Mouse (Mus musculus) heart, embryonic 14.5 days (tissue): ENCODE data around the gene Plin4. TPM values are rescaled to one million over a fixed set of nuclear protein-coding genes. Genes with fewer than 3 reads are reported as not detected.
"Not testable (repeated sequence)": the region's sequence is repeated elsewhere in the genome, so short reads cannot be mapped to it uniquely, and the experiment has no call there.

Experiments
- ATAC-seq: fragments of 200-750 bp; cut with Nextera tagmentation; 2 replicates; pipeline ENCODE4 v1.8.0; 2017; ENCODE audit warnings: low read depth, moderate TSS enrichment; ENCODE audit not compliant: insufficient number of reproducible peaks, insufficient read depth, low FRiP score
- H3K27ac ChIP-seq, 2 experiments: fragments of 200-500 bp in 1 of 2; fragments of 300-500 bp in 1 of 2; sonication (generic) in 1 of 2; replicated peaks in 1 of 2; 2 replicates each; pipeline ENCODE4 v1.5.1; 2012 to 2014; ENCODE audit warnings: low read depth in 2 of 2, low read length in 2 of 2, control low read depth in 1 of 2, mild to moderate bottlenecking in 1 of 2, mixed read lengths in 1 of 2; ENCODE audit not compliant: control insufficient read depth in 1 of 2, insufficient read depth in 1 of 2
- H3K27me3 ChIP-seq: fragments of 300-500 bp; sonication (generic); 2 replicates; pipeline ENCODE4 v1.6.1; 2014; ENCODE audit warnings: mild to moderate bottlenecking, low read length, control low read depth; ENCODE audit not compliant: control insufficient read depth, insufficient read depth
- H3K36me3 ChIP-seq: fragments of 300-500 bp; sonication (generic); 2 replicates; pipeline ENCODE4 v1.6.1; 2014; ENCODE audit warnings: mild to moderate bottlenecking, control low read depth, low read length, mixed read lengths; ENCODE audit not compliant: control insufficient read depth, insufficient read depth
- H3K4me1 ChIP-seq, 2 experiments: fragments of 200-500 bp in 1 of 2; fragments of 300-500 bp in 1 of 2; sonication (generic) in 1 of 2; 2 replicates each; pipeline ENCODE4 v1.6.1; 2012 to 2014; ENCODE audit warnings: low read length in 2 of 2, control low read depth in 1 of 2, mixed read lengths in 1 of 2; ENCODE audit not compliant: control insufficient read depth in 2 of 2, insufficient read depth in 2 of 2
- H3K4me2 ChIP-seq: fragments of 300-500 bp; sonication (generic); 2 replicates; pipeline ENCODE4 v1.6.1; 2014; ENCODE audit warnings: mild to moderate bottlenecking, low read length
- H3K4me3 ChIP-seq, 2 experiments: fragments of 200-500 bp in 1 of 2; fragments of 300-500 bp in 1 of 2; sonication (generic) in 1 of 2; 2 replicates each; pipeline ENCODE4 v1.5.1; 2012 to 2014; ENCODE audit warnings: low read length in 2 of 2, mild to moderate bottlenecking in 2 of 2, control low read depth in 1 of 2, low read depth in 1 of 2, moderate library complexity in 1 of 2; ENCODE audit not compliant: control insufficient read depth in 1 of 2, insufficient read depth in 1 of 2
- H3K9ac ChIP-seq: fragments of 300-500 bp; sonication (generic); 2 replicates; pipeline ENCODE4 v1.6.1; 2014; ENCODE audit warnings: mild to moderate bottlenecking, low read length
- H3K9me3 ChIP-seq: fragments of 300-500 bp; sonication (generic); 2 replicates; pipeline ENCODE4 v1.6.1; 2016; ENCODE audit warnings: low read length, control low read depth; ENCODE audit not compliant: control insufficient read depth
- WGBS: fragments of 180-500 bp; shearing (Covaris S2); extraction: QIAGEN DNeasy Blood & Tissue Kit; methylation state at CpG from one replicate; pipeline ENCODE4 v1.1.7; 2014; 5-methylcytosine and 5-hydroxymethylcytosine counted together
- polyA plus RNA-seq: library from polyadenylated mRNA; unstranded; fragments of >200 nt; fragmentation: Nextera tagmentation; extraction: Ambion mirVana; gene quantifications from 2 replicates; pipeline ENCODE4 v1.2.1, GENCODE M21; 2014

The Plin4 gene
- polyA plus RNA-seq, 1 experiment from 2014 or later: 0.19 TPM

DNA sequence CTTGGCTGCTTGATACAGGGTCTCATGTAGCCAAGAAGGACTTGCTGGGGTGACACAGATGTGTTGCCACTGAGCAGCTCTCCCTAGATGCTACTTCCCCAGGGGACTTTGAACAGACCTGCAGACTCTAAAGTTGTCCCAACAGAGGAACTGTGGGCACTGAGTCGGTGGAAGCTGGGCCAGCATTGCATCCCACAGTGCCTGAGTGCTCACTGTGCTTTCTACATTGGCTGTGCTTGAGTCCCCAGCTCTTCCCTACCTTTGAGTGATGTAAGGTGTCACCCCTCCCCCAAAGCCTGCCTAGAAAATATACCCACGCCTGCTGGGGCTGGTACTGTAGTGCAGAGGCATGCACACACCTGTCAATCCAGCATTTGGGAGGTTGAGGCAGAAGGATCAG, 1.9 kb downstream of the Plin4 start:
- Histone ChIP-seq H3K9ac (no peak overlapping the region), H3K4me2 (no peak overlapping the region), H3K4me1 (peaks cover 2 to 14% of the 10 kb centered on the region in 2 experiments; a peak in 3 of 4 replicates), H3K9me3 (no peaks in the 10 kb centered on the region), H3K27ac (no peak overlapping the region), H3K36me3 (peaks cover 9% of the 10 kb centered on the region), H3K4me3 (no peak overlapping the region), H3K27me3 (no peaks in the 10 kb centered on the region)
- no peak for ATAC-seq
- 66% methylated on average over 2 of the region's 2 CpGs for WGBS

DNA sequence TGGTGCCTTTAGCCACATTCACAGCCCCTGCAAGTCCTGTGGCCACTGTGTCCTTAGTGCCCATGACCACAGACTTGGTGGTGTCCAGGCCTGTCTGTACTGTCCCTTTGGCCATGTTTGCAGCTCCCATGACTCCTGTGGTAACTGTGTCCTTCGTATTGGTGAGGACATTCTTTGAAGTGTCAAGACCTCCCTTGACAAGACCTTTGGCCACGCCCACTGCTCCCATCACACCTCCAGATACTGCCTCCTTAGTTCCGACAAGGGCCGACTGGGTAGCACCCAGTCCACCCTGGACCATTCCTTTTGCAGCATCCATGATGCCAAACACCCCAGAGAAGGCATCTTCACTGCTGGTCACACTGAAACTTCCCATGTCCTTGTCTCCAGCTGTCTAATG, 2.6 kb downstream of the Plin4 start:
- Histone ChIP-seq H3K9me3 (no peaks in the 10 kb centered on the region), H3K4me2 (no peak overlapping the region), H3K4me1 (peaks cover 2 to 14% of the 10 kb centered on the region in 2 experiments; a peak in 3 of 4 replicates), H3K9ac (no peak overlapping the region), H3K27me3 (no peaks in the 10 kb centered on the region), H3K36me3 (peaks cover 17% of the 10 kb centered on the region), H3K27ac (no peak overlapping the region), H3K4me3 (no peak overlapping the region)
- 76% methylated on average over 4 of the region's 4 CpGs for whole genome bisulfite sequencing
- ATAC-seq: no peak

DNA sequence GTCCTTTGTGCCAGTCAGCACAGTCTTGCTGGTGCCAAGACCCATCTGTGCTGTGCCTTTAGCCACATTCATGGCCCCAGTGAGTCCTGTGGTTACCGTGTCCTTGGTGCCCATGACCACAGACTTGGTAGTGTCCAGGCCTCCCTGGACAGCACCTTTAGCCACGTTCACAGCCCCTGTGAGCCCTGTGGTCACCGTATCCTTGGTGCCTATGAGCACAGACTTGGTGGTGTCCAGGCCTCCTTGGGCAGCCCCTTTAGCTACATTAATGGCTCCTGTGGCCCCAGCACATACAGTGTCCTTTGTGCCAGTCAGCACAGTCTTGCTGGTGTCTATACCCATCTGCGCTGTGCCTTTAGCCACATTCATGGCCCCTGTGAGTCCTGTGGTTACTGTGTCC, 3.2 kb downstream of the Plin4 start:
- not testable (repeated sequence) for ATAC-seq, H3K9me3 ChIP-seq, H3K27ac ChIP-seq, H3K9ac ChIP-seq, H3K27me3 ChIP-seq, H3K4me3 ChIP-seq, H3K4me2 ChIP-seq
- WGBS: 96% methylated on average over 4 of the region's 4 CpGs
- Histone ChIP-seq H3K4me1 (peaks cover 2 to 14% of the 10 kb centered on the region in 2 experiments; a peak in 3 of 4 replicates), H3K36me3 (peaks cover 22% of the 10 kb centered on the region)

DNA sequence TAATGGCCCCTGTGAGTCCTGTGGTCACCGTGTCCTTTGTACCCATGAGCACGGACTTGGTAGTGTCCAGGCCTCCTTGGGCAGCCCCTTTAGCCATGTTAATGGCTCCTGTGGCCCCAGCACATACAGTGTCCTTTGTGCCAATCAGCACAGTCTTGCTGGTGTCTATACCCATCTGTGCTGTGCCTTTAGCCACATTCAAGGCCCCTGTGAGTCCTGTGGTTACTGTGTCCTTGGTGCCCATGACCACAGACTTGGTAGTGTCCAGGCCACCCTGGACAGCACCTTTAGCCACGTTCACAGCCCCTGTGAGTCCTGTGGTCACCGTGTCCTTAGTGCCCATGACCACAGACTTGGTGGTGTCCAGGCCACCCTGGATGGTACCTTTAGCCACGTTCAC, 4.8 kb downstream of the Plin4 start:
- H3K9ac ChIP-seq, H3K4me3 ChIP-seq, ATAC-seq, H3K27ac ChIP-seq, H3K4me2 ChIP-seq, H3K9me3 ChIP-seq, H3K27me3 ChIP-seq: not testable (repeated sequence)
- peaks cover 39% of the 10 kb centered on the region for H3K36me3 ChIP-seq
- WGBS: 96% methylated on average over 2 of the region's 5 CpGs
- H3K4me1 ChIP-seq: peaks cover 2 to 13% of the 10 kb centered on the region in 2 experiments; a peak in 3 of 4 replicates

DNA sequence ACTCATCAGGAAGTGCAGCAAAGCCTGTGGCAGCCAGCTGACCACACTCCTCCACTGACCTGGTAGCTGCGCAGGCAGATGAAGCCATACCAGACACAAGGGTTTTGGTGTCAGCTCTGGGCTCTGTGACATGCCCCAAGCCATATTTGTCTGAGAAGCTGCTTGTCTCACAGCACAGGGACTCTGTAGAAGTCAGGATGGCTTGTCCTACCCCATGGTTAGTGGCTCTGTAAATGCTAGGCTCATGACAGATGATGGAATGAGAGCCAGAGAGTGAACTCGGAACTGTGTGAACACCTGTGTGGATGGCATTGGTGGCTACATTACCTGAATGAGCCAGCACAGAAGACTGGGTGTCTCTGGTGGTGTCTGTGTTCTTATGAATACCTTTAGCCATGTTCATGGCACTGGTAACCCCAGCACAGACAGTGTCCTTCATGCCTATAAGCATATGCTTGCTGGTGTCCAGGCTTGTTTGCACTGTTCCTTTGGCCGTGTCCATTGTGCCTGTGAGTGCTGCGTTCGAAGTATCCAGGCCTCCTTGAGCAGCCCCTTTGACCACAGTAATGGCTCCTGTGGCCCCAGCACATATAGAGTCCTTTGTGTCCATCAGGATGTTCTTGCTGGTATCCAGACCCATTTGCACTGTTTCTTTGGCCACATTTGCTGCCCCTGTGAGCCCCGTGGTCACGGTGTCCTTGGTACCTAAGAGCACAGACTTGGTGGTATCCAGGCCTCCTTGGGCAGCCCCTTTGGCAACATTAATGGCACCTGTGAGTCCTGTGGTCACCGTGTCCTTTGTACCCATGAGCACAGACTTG, 5.9 kb downstream of the Plin4 start:
- H3K4me1 ChIP-seq: peaks cover 0 to 6% of the 10 kb centered on the region in 2 experiments; a peak in 1 of 4 replicates
- peaks cover 50% of the 10 kb centered on the region for H3K36me3 ChIP-seq
- no peak overlapping the region for H3K4me2 ChIP-seq
- no peak overlapping the region for H3K9ac ChIP-seq
- WGBS: 91% methylated on average over 8 of the region's 8 CpGs
- no peak overlapping the region for H3K27ac ChIP-seq
- no peaks in the 10 kb centered on the region for H3K9me3 ChIP-seq
- H3K27me3 ChIP-seq: no peaks in the 10 kb centered on the region
- H3K4me3 ChIP-seq: no peak overlapping the region
- no peak for ATAC-seq

DNA sequence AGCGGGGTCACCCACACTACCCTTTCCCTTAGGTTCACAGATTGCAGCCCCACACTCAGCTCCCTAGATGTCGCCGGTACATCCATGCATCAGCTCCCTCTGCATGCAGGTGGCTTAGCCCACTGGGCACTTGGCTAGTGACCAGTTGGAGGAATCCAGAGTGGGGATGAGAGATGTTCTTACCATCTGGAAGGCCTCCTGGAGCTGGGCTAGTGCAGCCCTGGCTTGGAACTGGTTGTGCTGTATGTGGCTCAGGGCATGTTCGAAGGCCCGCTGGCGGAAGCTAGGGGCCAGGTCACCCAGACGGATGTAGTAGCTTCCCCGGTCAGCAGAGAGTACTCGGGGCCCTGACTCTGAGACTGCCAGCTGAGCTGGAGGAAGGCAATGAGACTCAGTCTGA, 6.7 kb downstream of the Plin4 start:
- WGBS: 88% methylated on average over 9 of the region's 9 CpGs

DNA sequence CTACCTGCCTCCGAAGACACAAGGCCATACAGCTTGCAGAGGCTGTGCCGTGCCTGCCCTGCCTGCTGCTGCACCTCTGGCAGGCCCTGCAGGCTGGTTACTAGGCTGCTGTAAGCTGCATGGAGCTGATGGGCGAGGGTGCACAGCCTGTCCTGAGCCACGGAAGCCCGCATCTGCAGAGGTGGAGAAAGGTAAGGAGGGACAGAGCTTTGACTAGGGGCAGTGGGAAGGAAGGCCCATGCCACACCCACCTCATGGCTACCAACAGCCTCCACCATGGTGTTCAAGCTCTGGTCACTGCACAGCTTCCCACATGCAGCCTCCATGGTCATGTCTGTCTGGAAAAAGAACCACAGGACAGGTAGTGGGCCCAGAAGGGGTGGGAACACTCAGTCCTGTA, 7.4 kb downstream of the Plin4 start:
- H3K9me3 ChIP-seq: no peaks in the 10 kb centered on the region
- no peaks in the 10 kb centered on the region for H3K27me3 ChIP-seq
- no peak overlapping the region for H3K4me3 ChIP-seq
- H3K4me2 ChIP-seq: no peak overlapping the region
- H3K36me3 ChIP-seq: peaks cover 65% of the 10 kb centered on the region
- H3K27ac ChIP-seq: no peak overlapping the region
- no peaks in the 10 kb centered on the region for H3K4me1 ChIP-seq
- H3K9ac ChIP-seq: no peak overlapping the region
- 96% methylated on average over 5 of the region's 5 CpGs for WGBS
- ATAC-seq: no peak

More for the DNA sequence above, 6.7 kb downstream of the Plin4 start:
- Histone ChIP-seq H3K9ac (no peak overlapping the region), H3K27me3 (no peaks in the 10 kb centered on the region), H3K27ac (no peak overlapping the region), H3K4me1 (no peaks in the 10 kb centered on the region), H3K36me3 (peaks cover 57% of the 10 kb centered on the region), H3K4me2 (no peak overlapping the region), H3K4me3 (no peak overlapping the region), H3K9me3 (no peaks in the 10 kb centered on the region)
- no peak for ATAC-seq

DNA sequence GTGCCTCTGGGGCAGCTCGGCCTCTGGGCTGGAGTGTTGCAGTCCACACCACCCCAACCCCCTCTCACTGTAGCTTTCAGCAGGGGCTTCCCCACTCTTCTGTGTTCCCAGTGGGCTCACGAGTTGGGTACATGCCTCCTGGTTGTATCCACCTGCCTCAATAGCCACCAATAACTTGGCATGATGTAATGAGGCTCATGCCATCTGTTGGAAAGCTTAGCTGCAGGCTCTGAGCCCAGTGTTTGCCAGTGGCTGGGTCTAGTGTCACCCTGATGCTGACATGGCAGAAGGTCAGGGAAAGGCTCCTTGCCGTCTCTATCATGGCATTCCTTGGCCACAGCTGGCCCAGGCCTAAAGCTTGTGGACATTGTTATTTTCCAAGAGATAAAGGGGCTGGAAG, 8.8 kb downstream of the Plin4 start:
- Histone ChIP-seq H3K9ac (no peak overlapping the region), H3K27me3 (no peaks in the 10 kb centered on the region), H3K4me2 (no peak overlapping the region), H3K4me3 (no peak overlapping the region), H3K9me3 (no peaks in the 10 kb centered on the region), H3K36me3 (peaks cover 79% of the 10 kb centered on the region), H3K27ac (no peak overlapping the region), H3K4me1 (no peaks in the 10 kb centered on the region)
- ATAC-seq: no peak
- 93% methylated on average over 3 of the region's 3 CpGs for WGBS
